Mouse (Mus musculus): ENCODE data around the gene Vps53. TPM values are rescaled to one million over a fixed set of nuclear protein-coding genes. Genes with fewer than 3 reads are reported as not detected.

Vps53 gene
- polyA plus RNA-seq, 1 experiment from 2014 or later: 36.9 TPM

DNA sequence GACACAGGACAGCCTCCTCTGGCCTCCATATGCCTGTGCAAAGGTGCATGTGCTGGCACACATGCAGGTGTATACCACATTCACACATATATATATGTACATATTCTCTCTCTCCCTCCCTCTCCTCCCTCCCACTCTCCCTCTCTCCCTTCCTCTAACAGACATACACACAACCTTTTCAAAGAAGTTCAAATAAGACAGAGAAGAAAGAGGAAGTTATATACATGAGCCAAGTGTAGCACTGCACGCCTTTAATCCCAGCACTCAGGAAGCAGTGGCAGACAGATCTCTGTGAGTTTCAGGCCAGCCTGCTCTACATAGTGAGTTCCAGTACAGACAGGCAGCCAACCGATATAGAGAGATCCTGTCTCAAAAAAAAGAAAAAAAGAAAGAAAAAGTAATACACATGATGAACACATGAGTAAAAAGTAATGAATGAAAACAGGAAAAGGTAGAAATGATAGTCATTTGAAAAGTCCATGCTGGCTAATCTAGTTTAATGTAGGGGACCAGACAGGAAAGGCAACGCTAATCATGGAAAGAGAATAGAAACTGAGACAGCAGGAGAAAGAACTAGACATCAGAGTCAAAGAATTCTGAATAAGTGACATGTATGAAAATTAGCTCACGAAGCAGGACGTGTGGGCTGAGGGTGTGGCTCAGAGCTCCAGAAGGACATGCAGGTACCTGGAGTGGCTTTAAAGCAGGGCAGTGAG lies 26.1 kb downstream of the Vps53 start:
- Histone ChIP-seq H3K9me3 (ENCODE audit: control insufficient read depth, low read length) (no peaks in the 10 kb centered on the region), H3K4me1 (replicated peaks; ENCODE audit: control insufficient read depth, insufficient read depth, low read length) (peaks cover 9% of the 10 kb centered on the region), H3K4me3 (ENCODE audit: low read length) (no peak overlapping the region), H3K36me3 (ENCODE audit: control insufficient read depth, insufficient read depth, low read length) (0 out of 2 replicates have a peak, but pooled peaks cover 2% of the 10 kb centered on the region), H3K4me2 (ENCODE audit: low read depth, low read length) (no peak overlapping the region), H3K9ac (ENCODE audit: low read length) (no peak overlapping the region), H3K27me3 (ENCODE audit: control insufficient read depth, insufficient read depth, low read depth, low read length) (no peaks in the 10 kb centered on the region), H3K27ac (ENCODE audit: low read length) (no peak overlapping the region)
- no peak for ATAC-seq (ENCODE audit: low read depth)
- WGBS: 89% methylated on average over 5 of the region's 5 CpGs

DNA sequence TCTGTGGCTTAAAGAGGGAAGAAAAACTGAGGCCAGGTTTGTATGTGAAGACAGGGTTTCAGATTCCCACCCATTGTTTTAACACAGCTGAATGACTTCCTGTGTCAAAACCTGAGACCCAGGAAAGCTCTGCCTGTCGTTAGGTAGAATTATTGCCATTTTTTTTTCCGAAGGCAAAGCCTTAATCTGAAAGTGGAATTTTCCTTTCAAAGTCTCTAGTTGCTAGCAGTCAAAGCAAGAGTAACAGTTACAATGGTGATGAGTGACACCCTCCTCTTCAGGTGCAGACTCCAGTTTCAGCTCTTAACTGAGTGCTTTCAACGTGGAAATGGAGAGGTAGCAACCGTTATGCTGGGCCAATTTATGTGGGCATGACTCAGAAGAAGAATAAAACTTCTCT lies 28.5 kb downstream of the Vps53 start:
- Histone ChIP-seq H3K9me3 (ENCODE audit: control insufficient read depth, low read length) (no peaks in the 10 kb centered on the region), H3K27ac (ENCODE audit: low read length) (no peak overlapping the region), H3K9ac (ENCODE audit: low read length) (no peak overlapping the region), H3K4me2 (ENCODE audit: low read depth, low read length) (no peak overlapping the region), H3K27me3 (ENCODE audit: control insufficient read depth, insufficient read depth, low read depth, low read length) (no peaks in the 10 kb centered on the region), H3K36me3 (ENCODE audit: control insufficient read depth, insufficient read depth, low read length) (0 out of 2 replicates have a peak, but pooled peaks cover 2% of the 10 kb centered on the region), H3K4me1 (replicated peaks; ENCODE audit: control insufficient read depth, insufficient read depth, low read length) (peaks cover 27% of the 10 kb centered on the region), H3K4me3 (ENCODE audit: low read length) (no peak overlapping the region)
- 44% methylated on average over 4 of the region's 4 CpGs for WGBS
- ATAC-seq (ENCODE audit: low read depth): no peak

DNA sequence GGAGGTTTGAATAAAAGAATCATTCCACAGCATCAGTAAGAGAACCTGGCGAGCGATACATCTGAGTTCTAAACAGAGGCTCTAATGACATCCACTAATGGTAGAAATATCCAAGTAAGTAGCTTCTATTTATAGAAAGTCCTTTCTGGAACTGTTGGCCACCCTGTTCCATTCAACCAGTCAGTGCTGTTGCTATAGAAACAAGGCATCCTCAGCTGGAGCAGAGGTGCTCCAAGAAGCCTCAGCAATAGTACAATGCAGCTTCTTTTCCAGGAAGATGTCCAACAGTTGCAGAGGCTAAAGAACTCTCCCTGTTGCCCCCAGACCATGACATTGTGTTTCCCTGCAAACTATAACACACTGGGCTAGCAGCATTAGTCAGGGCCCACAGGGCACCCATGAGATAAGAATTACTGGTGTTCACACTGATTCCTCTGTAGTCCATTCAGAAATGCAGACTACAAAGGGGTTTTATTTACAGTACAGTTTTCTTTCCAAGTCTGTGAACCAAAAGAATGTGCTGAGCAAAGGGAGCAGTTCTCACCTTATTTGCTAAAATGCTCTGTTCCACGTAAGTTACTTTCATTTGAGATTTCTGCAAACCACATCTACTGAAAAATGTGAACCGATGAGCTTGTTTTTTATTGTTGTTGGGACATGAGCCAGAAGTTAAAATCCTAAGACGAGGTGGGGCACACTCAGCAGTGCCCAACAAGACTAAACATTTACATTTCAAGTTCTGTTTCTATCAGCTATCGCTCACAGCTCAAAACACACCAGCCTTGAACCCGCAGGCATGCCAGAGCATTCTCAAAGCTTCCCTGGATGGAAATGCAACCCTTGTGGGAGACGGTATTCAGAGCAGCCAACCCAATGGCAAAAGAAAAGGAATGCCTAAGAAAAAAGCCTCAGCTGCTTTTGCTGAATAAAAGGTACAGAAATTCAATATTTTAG lies 31.1 kb downstream of the Vps53 start:
- H3K36me3 ChIP-seq (ENCODE audit: control insufficient read depth, insufficient read depth, low read length): no peaks in the 10 kb centered on the region
- no peak overlapping the region for H3K9ac ChIP-seq (ENCODE audit: low read length)
- H3K27me3 ChIP-seq (ENCODE audit: control insufficient read depth, insufficient read depth, low read depth, low read length): no peaks in the 10 kb centered on the region
- H3K4me2 ChIP-seq (ENCODE audit: low read depth, low read length): no peak overlapping the region
- 35% methylated on average over 8 of the region's 8 CpGs for WGBS
- H3K4me1 ChIP-seq (replicated peaks; ENCODE audit: control insufficient read depth, insufficient read depth, low read length): peaks cover 28% of the 10 kb centered on the region
- peak; percentile 75 for ATAC-seq (ENCODE audit: low read depth)
- no peaks in the 10 kb centered on the region for H3K9me3 ChIP-seq (ENCODE audit: control insufficient read depth, low read length)
- no peak overlapping the region for H3K4me3 ChIP-seq (ENCODE audit: low read length)
- H3K27ac ChIP-seq (ENCODE audit: low read length): peak overlapping the region; percentile 62

DNA sequence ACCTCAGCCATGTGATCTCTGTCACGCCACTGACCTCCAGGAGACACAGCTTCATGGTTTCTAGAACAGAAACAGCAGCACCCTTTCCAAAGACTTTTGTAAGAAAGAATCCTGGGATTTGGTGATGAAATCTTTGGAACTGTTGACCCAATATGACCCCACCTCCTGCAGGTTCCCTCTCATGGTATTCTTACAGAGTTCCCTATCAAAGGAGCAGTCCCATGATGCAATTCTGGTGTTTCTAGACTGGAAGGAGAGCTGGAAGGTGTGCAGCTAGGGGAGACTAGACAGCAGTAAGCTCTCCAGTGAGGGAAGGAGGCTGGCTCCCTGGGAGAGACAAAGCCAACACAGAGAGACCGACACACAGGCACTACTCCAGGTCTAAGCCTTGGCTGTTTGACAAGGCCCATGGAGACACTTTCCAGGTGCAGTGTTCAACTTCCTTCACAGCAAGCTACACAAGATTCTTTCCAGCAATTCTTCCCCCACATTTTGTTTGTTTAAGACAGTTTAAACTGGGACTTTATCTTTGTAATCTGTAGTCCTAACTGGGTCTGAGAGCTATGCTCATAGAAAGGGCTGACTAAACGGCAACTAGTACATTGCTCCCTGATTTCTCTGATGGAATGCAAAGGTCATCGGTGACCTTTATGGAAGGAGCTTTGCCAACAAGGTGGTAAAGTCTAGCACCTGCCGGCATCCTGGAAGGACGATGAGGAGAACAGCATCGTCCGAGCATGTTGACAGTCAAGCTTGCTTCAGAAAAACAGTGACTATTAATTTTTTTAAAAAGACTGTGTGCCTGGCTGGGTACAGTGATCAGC lies 33.0 kb downstream of the Vps53 start:
- H3K4me3 ChIP-seq (ENCODE audit: low read length): no peak overlapping the region
- no peaks in the 10 kb centered on the region for H3K27me3 ChIP-seq (ENCODE audit: control insufficient read depth, insufficient read depth, low read depth, low read length)
- H3K4me2 ChIP-seq (ENCODE audit: low read depth, low read length): no peak overlapping the region
- H3K36me3 ChIP-seq (ENCODE audit: control insufficient read depth, insufficient read depth, low read length): no peaks in the 10 kb centered on the region
- peaks cover 28% of the 10 kb centered on the region for H3K4me1 ChIP-seq (replicated peaks; ENCODE audit: control insufficient read depth, insufficient read depth, low read length)
- WGBS: 65% methylated on average over 8 of the region's 8 CpGs
- no peak overlapping the region for H3K9ac ChIP-seq (ENCODE audit: low read length)
- no peak for ATAC-seq (ENCODE audit: low read depth)
- no peaks in the 10 kb centered on the region for H3K9me3 ChIP-seq (ENCODE audit: control insufficient read depth, low read length)
- peak overlapping the region; percentile 22 for H3K27ac ChIP-seq (ENCODE audit: low read length)

DNA sequence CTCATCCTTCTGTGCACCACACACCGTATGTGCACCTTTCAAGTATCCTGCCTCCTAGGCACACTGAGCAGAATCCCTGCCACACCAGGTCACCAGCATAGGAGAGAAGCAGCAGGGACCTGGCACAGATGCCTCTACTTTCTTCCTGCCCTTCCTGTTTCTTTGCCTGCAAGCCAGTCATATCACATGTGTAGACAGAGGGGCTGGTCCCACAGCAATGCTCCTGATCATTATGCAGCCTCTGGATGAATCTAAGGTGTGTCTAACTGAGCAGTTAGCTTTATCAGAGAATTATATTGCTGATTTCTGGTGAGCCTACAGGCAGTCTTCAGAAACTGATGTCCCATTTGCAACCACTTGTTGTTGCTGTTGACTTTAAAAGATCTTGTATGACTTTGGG lies 34.3 kb downstream of the Vps53 start:
- ATAC-seq (ENCODE audit: low read depth): no peak
- WGBS: 96% methylated on average over 1 of the region's 1 CpGs

DNA sequence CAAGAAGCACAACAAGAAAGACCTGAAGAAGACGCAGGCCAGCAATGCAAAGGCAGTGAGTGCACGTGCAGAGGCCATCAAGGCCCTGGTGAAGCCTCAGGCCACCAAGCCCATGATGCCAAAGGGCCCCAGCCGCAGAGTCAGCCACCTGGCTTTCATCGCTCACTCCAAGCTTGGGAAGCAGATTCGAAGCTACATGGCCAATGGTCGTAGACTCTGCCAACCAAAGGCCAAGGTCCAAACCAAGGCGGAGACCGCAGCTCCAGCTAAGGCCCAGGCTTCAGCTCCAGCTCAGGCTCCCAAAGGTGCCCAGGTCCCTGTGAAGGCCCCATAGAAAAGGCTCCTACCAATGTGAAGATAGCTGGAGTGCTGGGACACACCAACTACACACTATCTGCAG lies 35.1 kb downstream of the Vps53 start:
- H3K9ac ChIP-seq (ENCODE audit: low read length): no peak overlapping the region
- H3K4me3 ChIP-seq (ENCODE audit: low read length): no peak overlapping the region
- peaks cover 28% of the 10 kb centered on the region for H3K4me1 ChIP-seq (replicated peaks; ENCODE audit: control insufficient read depth, insufficient read depth, low read length)
- ATAC-seq (ENCODE audit: low read depth): no peak
- H3K27me3 ChIP-seq (ENCODE audit: control insufficient read depth, insufficient read depth, low read depth, low read length): no peaks in the 10 kb centered on the region
- H3K36me3 ChIP-seq (ENCODE audit: control insufficient read depth, insufficient read depth, low read length): no peaks in the 10 kb centered on the region
- H3K27ac ChIP-seq (ENCODE audit: low read length): no peak overlapping the region
- no peak overlapping the region for H3K4me2 ChIP-seq (ENCODE audit: low read depth, low read length)
- no peaks in the 10 kb centered on the region for H3K9me3 ChIP-seq (ENCODE audit: control insufficient read depth, low read length)
- 90% methylated on average over 8 of the region's 8 CpGs for WGBS

More for the DNA sequence above, 34.3 kb downstream of the Vps53 start:
- Histone ChIP-seq H3K36me3 (ENCODE audit: control insufficient read depth, insufficient read depth, low read length) (no peaks in the 10 kb centered on the region), H3K9me3 (ENCODE audit: control insufficient read depth, low read length) (no peaks in the 10 kb centered on the region), H3K9ac (ENCODE audit: low read length) (no peak overlapping the region), H3K4me3 (ENCODE audit: low read length) (no peak overlapping the region), H3K27me3 (ENCODE audit: control insufficient read depth, insufficient read depth, low read depth, low read length) (no peaks in the 10 kb centered on the region), H3K27ac (ENCODE audit: low read length) (no peak overlapping the region), H3K4me2 (ENCODE audit: low read depth, low read length) (no peak overlapping the region), H3K4me1 (replicated peaks; ENCODE audit: control insufficient read depth, insufficient read depth, low read length) (peaks cover 28% of the 10 kb centered on the region)

DNA sequence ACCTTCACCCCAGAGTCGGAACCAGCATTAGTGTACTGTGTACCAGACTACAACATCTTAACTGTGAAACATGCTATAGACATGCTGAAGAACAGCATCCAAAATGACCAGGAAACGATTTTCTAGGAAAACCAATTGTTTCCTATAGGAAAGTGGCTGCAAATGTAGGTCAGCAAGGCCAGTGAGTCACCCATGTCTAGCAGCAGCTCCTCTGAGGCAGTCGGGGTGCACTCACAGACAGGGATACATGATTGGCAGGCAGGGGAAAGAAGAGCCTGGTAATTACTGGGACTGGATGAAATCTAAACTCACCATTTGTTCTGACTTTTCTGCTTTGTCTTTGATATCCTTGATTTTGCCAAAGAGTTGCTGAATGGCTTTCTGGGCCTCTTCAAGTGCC lies 41.5 kb downstream of the Vps53 start:
- Histone ChIP-seq H3K4me3 (ENCODE audit: low read length) (no peak overlapping the region), H3K4me1 (replicated peaks; ENCODE audit: control insufficient read depth, insufficient read depth, low read length) (no peaks in the 10 kb centered on the region), H3K4me2 (ENCODE audit: low read depth, low read length) (no peak overlapping the region), H3K36me3 (ENCODE audit: control insufficient read depth, insufficient read depth, low read length) (peaks cover 8% of the 10 kb centered on the region), H3K27me3 (ENCODE audit: control insufficient read depth, insufficient read depth, low read depth, low read length) (no peaks in the 10 kb centered on the region), H3K9me3 (ENCODE audit: control insufficient read depth, low read length) (no peaks in the 10 kb centered on the region), H3K27ac (ENCODE audit: low read length) (no peak overlapping the region), H3K9ac (ENCODE audit: low read length) (no peak overlapping the region)
- 77% methylated on average over 3 of the region's 3 CpGs for WGBS
- ATAC-seq (ENCODE audit: low read depth): no peak

DNA sequence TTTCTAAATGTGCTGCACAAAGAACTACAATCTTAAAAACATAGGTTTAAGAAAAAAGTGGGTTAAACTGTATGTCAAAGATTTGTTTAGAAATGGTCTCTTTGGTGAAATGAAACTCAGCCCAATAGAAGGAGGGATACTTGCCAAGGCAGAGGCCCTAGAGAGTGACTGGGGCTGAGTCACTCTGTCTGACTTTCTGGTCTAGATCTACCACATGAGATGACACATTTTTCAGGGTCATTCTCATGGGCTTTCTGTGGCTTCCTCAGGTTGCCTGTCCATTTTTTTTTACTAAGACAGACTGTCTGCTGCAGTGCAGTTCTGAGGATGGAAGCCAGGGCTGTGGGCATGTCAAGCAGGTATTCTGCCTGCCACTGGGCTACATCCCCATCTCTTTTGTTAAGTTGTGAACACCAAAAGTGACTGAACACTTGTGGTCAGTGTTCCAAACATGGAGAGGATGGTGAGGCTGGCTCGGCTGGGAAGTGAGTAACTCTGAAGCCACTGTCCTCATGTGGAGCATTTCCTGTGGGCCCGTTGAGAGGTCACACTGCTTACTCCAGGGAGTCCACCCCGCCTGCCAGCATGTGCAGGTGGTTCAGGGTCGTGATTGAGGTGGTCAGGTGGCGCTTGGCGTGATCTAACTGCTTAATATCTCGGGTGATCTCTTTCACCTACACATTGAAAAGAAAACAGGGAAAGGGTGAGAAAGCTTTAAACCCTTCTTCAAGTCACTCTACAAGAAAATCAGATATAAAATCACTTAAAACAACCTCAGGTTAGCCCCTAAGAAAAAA lies 43.6 kb downstream of the Vps53 start:
- Histone ChIP-seq H3K4me1 (replicated peaks; ENCODE audit: control insufficient read depth, insufficient read depth, low read length) (no peaks in the 10 kb centered on the region), H3K27ac (ENCODE audit: low read length) (no peak overlapping the region), H3K36me3 (ENCODE audit: control insufficient read depth, insufficient read depth, low read length) (peaks cover 8% of the 10 kb centered on the region), H3K4me3 (ENCODE audit: low read length) (no peak overlapping the region), H3K9me3 (ENCODE audit: control insufficient read depth, low read length) (no peaks in the 10 kb centered on the region), H3K4me2 (ENCODE audit: low read depth, low read length) (no peak overlapping the region), H3K27me3 (ENCODE audit: control insufficient read depth, insufficient read depth, low read depth, low read length) (no peaks in the 10 kb centered on the region), H3K9ac (ENCODE audit: low read length) (no peak overlapping the region)
- WGBS: 79% methylated on average over 7 of the region's 7 CpGs
- no peak for ATAC-seq (ENCODE audit: low read depth)

Measured in lung, embryonic 16.5 days (tissue).